Mouse (Mus musculus) limb, embryonic 11.5 days (tissue): Measurements from ENCODE around the gene Lrfn2. TPM values are rescaled to one million over a fixed set of nuclear protein-coding genes. Genes with fewer than 3 reads are reported as not detected.

Source experiments
- ATAC-seq: fragments of 200-750 bp; cut with Nextera tagmentation; 2 replicates; pipeline ENCODE4 v1.8.0; 2017; ENCODE audit warnings: low read depth; ENCODE audit not compliant: insufficient number of reproducible peaks, low FRiP score, low TSS enrichment
- DNase-seq: peaks from one replicate; pipeline ENCODE4 v3.0.0-alpha.2; 2015; ENCODE audit warnings: low spot score
- H3K27ac ChIP-seq: fragments of 300-500 bp; sonication (generic); replicated peaks from 2 replicates; pipeline ENCODE4 v1.5.1; 2014; ENCODE audit warnings: low read depth, mild to moderate bottlenecking, low read length
- H3K27me3 ChIP-seq: fragments of 300-500 bp; sonication (generic); 2 replicates; pipeline ENCODE4 v1.6.1; 2014; ENCODE audit warnings: mild to moderate bottlenecking, low read length, mixed read lengths; ENCODE audit not compliant: control insufficient read depth, insufficient read depth
- H3K36me3 ChIP-seq: fragments of 300-500 bp; sonication (generic); 2 replicates; pipeline ENCODE4 v1.6.1; 2014; ENCODE audit warnings: mild to moderate bottlenecking, low read length, moderate library complexity, mixed read lengths; ENCODE audit not compliant: control insufficient read depth, insufficient read depth
- H3K4me1 ChIP-seq: fragments of 300-500 bp; sonication (generic); 2 replicates; pipeline ENCODE4 v1.6.1; 2014; ENCODE audit warnings: low read length, mixed read lengths; ENCODE audit not compliant: control insufficient read depth, insufficient read depth
- H3K4me2 ChIP-seq: fragments of 300-500 bp; sonication (generic); 2 replicates; pipeline ENCODE4 v1.6.1; 2014; ENCODE audit warnings: low read depth, mild to moderate bottlenecking, moderate library complexity; ENCODE audit not compliant: severe bottlenecking
- H3K4me3 ChIP-seq: fragments of 300-500 bp; sonication (generic); 2 replicates; pipeline ENCODE4 v1.5.1; 2014; ENCODE audit warnings: low read depth, low read length
- H3K9ac ChIP-seq: fragments of 300-500 bp; sonication (generic); 2 replicates; pipeline ENCODE4 v1.6.1; 2014; ENCODE audit warnings: mild to moderate bottlenecking, low read length
- H3K9me3 ChIP-seq: fragments of 300-500 bp; sonication (generic); 2 replicates; pipeline ENCODE4 v1.6.1; 2016; ENCODE audit warnings: low read length; ENCODE audit not compliant: control insufficient read depth
- WGBS: fragments of 180-500 bp; shearing (Covaris S2); extraction: QIAGEN DNeasy Blood & Tissue Kit; methylation state at CpG from one replicate; pipeline ENCODE4 v1.1.7; 2014; 5-methylcytosine and 5-hydroxymethylcytosine counted together
- polyA plus RNA-seq: library from polyadenylated mRNA; unstranded; fragments of >200 nt; fragmentation: Nextera tagmentation; extraction: Ambion mirVana; gene quantifications from 2 replicates; pipeline ENCODE4 v1.2.1, GENCODE M21; 2014

Lrfn2 gene
- polyA plus RNA-seq, 1 experiment from 2014 or later, result 0.12 TPM

GRCm38 (mm10) chr17:49033686-49034250, 101.6 kb downstream of the Lrfn2 start:
- no peak overlapping the region for H3K27ac ChIP-seq
- WGBS, result 29% methylated on average over 5 of the region's 5 CpGs
- H3K9me3 ChIP-seq, result no peaks in the 10 kb centered on the region
- no peaks in the 10 kb centered on the region for H3K4me1 ChIP-seq
- ATAC-seq (no peak), DNase-seq (no peak)
- H3K4me2 ChIP-seq, result no peak overlapping the region
- no peaks in the 10 kb centered on the region for H3K36me3 ChIP-seq
- H3K9ac ChIP-seq, result no peak overlapping the region
- H3K4me3 ChIP-seq, result no peak overlapping the region
- no peaks in the 10 kb centered on the region for H3K27me3 ChIP-seq

- 37% methylated on average over 6 of the region's 6 CpGs for WGBS
- Histone ChIP-seq H3K27ac (no peak overlapping the region), H3K4me1 (no peaks in the 10 kb centered on the region), H3K27me3 (no peaks in the 10 kb centered on the region), H3K9me3 (no peaks in the 10 kb centered on the region), H3K4me3 (no peak overlapping the region), H3K36me3 (no peaks in the 10 kb centered on the region), H3K4me2 (no peak overlapping the region), H3K9ac (no peak overlapping the region)
- DNase-seq (no peak), ATAC-seq (no peak)
These were observed 102.9 kb downstream of the Lrfn2 start for GRCm38 (mm10) chr17:49035052-49035451.

- no peaks in the 10 kb centered on the region for H3K4me1 ChIP-seq
- H3K9ac ChIP-seq, result no peak overlapping the region
- DNase-seq (no peak), ATAC-seq (no peak)
- H3K4me3 ChIP-seq, result no peak overlapping the region
- H3K27me3 ChIP-seq, result no peaks in the 10 kb centered on the region
- H3K27ac ChIP-seq, result no peak overlapping the region
- WGBS, result 65% methylated on average over 8 of the region's 8 CpGs
- H3K9me3 ChIP-seq, result no peaks in the 10 kb centered on the region
- H3K4me2 ChIP-seq, result no peak overlapping the region
- no peaks in the 10 kb centered on the region for H3K36me3 ChIP-seq
These were observed 105.2 kb downstream of the Lrfn2 start for GRCm38 (mm10) chr17:49037163-49037950.

- Histone ChIP-seq H3K4me2 (no peak overlapping the region), H3K36me3 (no peaks in the 10 kb centered on the region), H3K27me3 (no peaks in the 10 kb centered on the region), H3K4me3 (no peak overlapping the region), H3K9ac (no peak overlapping the region), H3K9me3 (no peaks in the 10 kb centered on the region), H3K27ac (no peak overlapping the region), H3K4me1 (peaks cover 3% of the 10 kb centered on the region; the same call in 1 of the 2 replicates)
- 11% methylated on average over 11 of the region's 11 CpGs for WGBS
- ATAC-seq (no peak), DNase-seq (no peak)
These were observed 111.8 kb downstream of the Lrfn2 start for GRCm38 (mm10) chr17:49043806-49044640.

- Histone ChIP-seq H3K27ac (no peak overlapping the region), H3K4me3 (no peak overlapping the region), H3K36me3 (no peaks in the 10 kb centered on the region), H3K9me3 (no peaks in the 10 kb centered on the region), H3K4me2 (no peak overlapping the region), H3K9ac (no peak overlapping the region), H3K4me1 (peaks cover 3% of the 10 kb centered on the region; the same call in 1 of the 2 replicates), H3K27me3 (no peaks in the 10 kb centered on the region)
- ATAC-seq (no peak), DNase-seq (no peak)
- 33% methylated on average over 4 of the region's 4 CpGs for WGBS
These were observed 115.7 kb downstream of the Lrfn2 start for GRCm38 (mm10) chr17:49047921-49048320.

GRCm38 (mm10) chr17:49051231-49051630, 119.1 kb downstream of the Lrfn2 start:
- no peaks in the 10 kb centered on the region for H3K36me3 ChIP-seq
- no peak overlapping the region for H3K4me2 ChIP-seq
- DNase-seq (no peak), ATAC-seq (no peak)
- H3K4me1 ChIP-seq, result no peaks in the 10 kb centered on the region
- H3K27me3 ChIP-seq, result no peaks in the 10 kb centered on the region
- 83% methylated on average over 11 of the region's 11 CpGs for WGBS
- no peaks in the 10 kb centered on the region for H3K9me3 ChIP-seq
- H3K27ac ChIP-seq, result no peak overlapping the region
- H3K9ac ChIP-seq, result no peak overlapping the region
- H3K4me3 ChIP-seq, result no peak overlapping the region

- ATAC-seq (no peak), DNase-seq (no peak)
- Histone ChIP-seq H3K27ac (no peak overlapping the region), H3K4me1 (no peaks in the 10 kb centered on the region), H3K9me3 (no peaks in the 10 kb centered on the region), H3K27me3 (no peaks in the 10 kb centered on the region), H3K9ac (no peak overlapping the region), H3K4me2 (no peak overlapping the region), H3K4me3 (no peak overlapping the region), H3K36me3 (no peaks in the 10 kb centered on the region)
- WGBS, result 85% methylated on average over 8 of the region's 8 CpGs
These were observed 129.0 kb downstream of the Lrfn2 start for GRCm38 (mm10) chr17:49061141-49061540.

- no peak overlapping the region for H3K27ac ChIP-seq
- H3K9me3 ChIP-seq, result no peaks in the 10 kb centered on the region
- 42% methylated on average over 3 of the region's 3 CpGs for WGBS
- DNase-seq (no peak), ATAC-seq (no peak)
- H3K9ac ChIP-seq, result no peak overlapping the region
- H3K4me1 ChIP-seq, result no peaks in the 10 kb centered on the region
- H3K4me2 ChIP-seq, result no peak overlapping the region
- H3K27me3 ChIP-seq, result no peaks in the 10 kb centered on the region
- H3K4me3 ChIP-seq, result no peak overlapping the region
- no peaks in the 10 kb centered on the region for H3K36me3 ChIP-seq
These were observed 131.6 kb downstream of the Lrfn2 start for GRCm38 (mm10) chr17:49063789-49064188.
